ENCODE assay signal across 21 mouse cellular contexts in genomic region chr14:75708986-75709385, GRCm38 (mm10). TPM values are rescaled to one million over a fixed set of nuclear protein-coding genes. Genes with fewer than 3 reads are reported as not detected.
A peak's percentile ranks its signal among the peaks of the same experiment; 100 is the strongest.
DNase-seq lines count a peak whose midpoint lies in the region; ATAC-seq lines count a peak whose summit lies in the region.
"Had no signal": no experiment of that assay in that cellular context is flagged by ENCODE, and none has a peak within 500 bp of the region (broad histone marks: within the 10 kb centered on the region; RNA-seq: fewer than 3 reads in every experiment).

No protein-coding gene starts in this region.

- peaks cover 33% of the 10 kb centered on the region for H3K36me3 ChIP-seq in kidney, embryonic 16.5 days (ENCODE audit: insufficient read depth, low read length)
- peaks cover 18% of the 10 kb centered on the region; the same call in 1 of the 2 replicates for H3K36me3 ChIP-seq in intestine, embryonic 15.5 days

- peak; percentile 52 for DNase-seq in kidney, adult 11 months
- DNase-seq in kidney, postnatal 10 days = no peak
- peak; percentile 44 to 56 for DNase-seq in kidney, adult 8-10 months
- peak; percentile 40 to 58 for DNase-seq in kidney, postnatal 36 days
- no peak for DNase-seq in ovary, postnatal 14 days (ENCODE audit: low spot score)
- DNase-seq: adrenal gland, adult 2 months; adrenal gland, postnatal 25 days; cerebellum, adult 18-20 months; cerebellum, adult 9-11 months; cerebellum, postnatal 36 days; gastrocnemius, postnatal 10 days; heart, postnatal 4 days had no signal

- peak; percentile 70; the same call in 1 of the 2 replicates for ATAC-seq in kidney, embryonic 16.5 days (ENCODE audit: low FRiP score, low TSS enrichment)
- no peak for ATAC-seq in intestine, embryonic 15.5 days
- ATAC-seq: forebrain, embryonic 16.5 days; Patski had no signal

- H3K27me3 ChIP-seq in kidney, embryonic 16.5 days (ENCODE audit: insufficient read depth, low read length) = no peaks in the 10 kb centered on the region
- H3K27me3 ChIP-seq in intestine, embryonic 15.5 days (replicated peaks) = no peaks in the 10 kb centered on the region
- H3K27me3 ChIP-seq: CH12.LX; embryonic facial prominence, embryonic 13.5 days; forebrain, embryonic 12.5 days; heart, embryonic 13.5 days; hindbrain, embryonic 12.5 days; Patski had no signal

- peak overlapping the region; percentile 55; the same call in 1 of the 2 replicates for H3K27ac ChIP-seq in kidney, embryonic 16.5 days (ENCODE audit: low read length)
- H3K27ac ChIP-seq in intestine, embryonic 15.5 days = no peak overlapping the region
- H3K27ac ChIP-seq: embryonic facial prominence, embryonic 13.5 days; forebrain, embryonic 12.5 days; heart, embryonic 13.5 days; hindbrain, embryonic 12.5 days had no signal

- no peaks in the 10 kb centered on the region for H3K9me3 ChIP-seq in kidney, embryonic 16.5 days (ENCODE audit: low read length)
- no peaks in the 10 kb centered on the region for H3K9me3 ChIP-seq in intestine, embryonic 15.5 days
- H3K9me3 ChIP-seq: embryonic facial prominence, embryonic 13.5 days; forebrain, embryonic 12.5 days; heart, embryonic 13.5 days; hindbrain, embryonic 12.5 days had no signal

- 0 out of 2 replicates have a peak, but pooled peaks cover 10% of the 10 kb centered on the region for H3K4me1 ChIP-seq in kidney, embryonic 16.5 days (ENCODE audit: insufficient read depth, low read length)
- H3K4me1 ChIP-seq in intestine, embryonic 15.5 days (replicated peaks) = no peaks in the 10 kb centered on the region
- H3K4me1 ChIP-seq: embryonic facial prominence, embryonic 13.5 days; forebrain, embryonic 12.5 days; hindbrain, embryonic 12.5 days had no signal

- H3K9ac ChIP-seq in kidney, embryonic 16.5 days (replicated peaks; ENCODE audit: low read length) = no peak overlapping the region
- no peak overlapping the region for H3K9ac ChIP-seq in intestine, embryonic 15.5 days
- H3K9ac ChIP-seq: embryonic facial prominence, embryonic 13.5 days; forebrain, embryonic 12.5 days; heart, embryonic 13.5 days; hindbrain, embryonic 12.5 days had no signal

- no peak overlapping the region for H3K4me3 ChIP-seq in kidney, embryonic 16.5 days (ENCODE audit: low read length)
- H3K4me3 ChIP-seq in intestine, embryonic 15.5 days (replicated peaks) = no peak overlapping the region
- H3K4me3 ChIP-seq: embryonic facial prominence, embryonic 13.5 days; forebrain, embryonic 12.5 days; heart, embryonic 13.5 days; hindbrain, embryonic 12.5 days had no signal

- no peak overlapping the region for H3K4me2 ChIP-seq in kidney, embryonic 16.5 days (replicated peaks; ENCODE audit: low read depth, low read length)
- no peak overlapping the region for H3K4me2 ChIP-seq in intestine, embryonic 15.5 days (replicated peaks)
- H3K4me2 ChIP-seq: embryonic facial prominence, embryonic 13.5 days; forebrain, embryonic 12.5 days; heart, embryonic 13.5 days; hindbrain, embryonic 12.5 days had no signal

- 68% methylated on average over 1 of the region's 1 CpGs for WGBS in kidney, embryonic 16.5 days
- WGBS in intestine, embryonic 15.5 days = 84% methylated on average over 1 of the region's 1 CpGs

RNA-seq across cellular contexts. Expression of gene Cog3, which starts 45.3 kb away (rescaled TPM):
- polyA plus RNA-seq in kidney, embryonic 16.5 days (2015; fragmentation: Nextera tagmentation; extraction: Ambion mirVana) = 24.2 and 25.2 TPM in 2 replicates
- 17.5 and 18.0 TPM in 2 replicates for polyA plus RNA-seq in intestine, embryonic 15.5 days (2015; fragmentation: Nextera tagmentation; extraction: Ambion mirVana)

Comparison
In these comparisons a context has a peak if more than half of its experiments do, and no peak if none do; other contexts are left out.
1. DNase-seq: peak in kidney, adult 11 months (single experiment), kidney, adult 8-10 months (2 of 2) and kidney, postnatal 36 days (2 of 2); none in kidney, postnatal 10 days (single experiment) and ovary, postnatal 14 days (single experiment).